Mouse (Mus musculus) bone marrow, adult 2 months (tissue): ENCODE data around the gene Ifnab.

Experiments used
- CTCF ChIP-seq: fragments of 200-500 bp; IDR thresholded peaks from 2 replicates; pipeline ENCODE4 v1.5.1; 2011; ENCODE audit warnings: low read length, control low read depth; ENCODE audit not compliant: control insufficient read depth, insufficient read depth
- POLR2A ChIP-seq: fragments of 200-500 bp; IDR thresholded peaks from 2 replicates; pipeline ENCODE4 v1.6.1; 2011; ENCODE audit warnings: low read depth, mild to moderate bottlenecking, control low read depth, low read length, borderline replicate concordance; ENCODE audit not compliant: control insufficient read depth

DNA sequence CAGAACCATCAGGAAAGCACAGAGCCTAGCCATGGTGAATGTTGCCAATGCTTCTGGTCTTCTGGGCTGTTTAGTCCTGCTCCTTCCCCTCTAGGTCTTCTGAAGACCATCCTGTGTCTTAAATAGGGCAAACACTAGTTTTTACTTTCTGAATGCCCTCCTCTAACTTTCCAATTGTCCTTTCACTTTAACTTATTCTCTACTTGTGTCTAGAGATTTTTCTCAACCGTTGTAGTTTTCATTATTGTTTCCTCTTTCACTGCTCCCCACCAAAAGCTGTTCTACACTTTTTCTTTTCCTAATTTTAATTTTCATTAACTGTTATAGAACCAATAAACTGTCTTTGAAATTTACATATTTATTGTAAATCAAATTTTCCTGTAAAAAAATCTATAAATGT is 14.3 kb downstream of the Ifnab start, which contains the start of gene Ifna16:
- TF ChIP-seq CTCF (no peak), POLR2A (no peak)
